Mouse (Mus musculus) megakaryocyte, embryonic 14.5 days (primary cell): ENCODE results near the gene Gm340. TPM values are rescaled to one million over a fixed set of nuclear protein-coding genes. Genes with fewer than 3 reads are reported as not detected.

ENCODE experiments used
- H3K27me3 ChIP-seq: replicated peaks from 2 replicates; pipeline ENCODE3; 2012; ENCODE audit warnings: inconsistent platforms
- H3K36me3 ChIP-seq: replicated peaks from 2 replicates; pipeline ENCODE3; 2012; ENCODE audit warnings: low read length, inconsistent platforms, mixed read lengths
- H3K4me1 ChIP-seq: 2 replicates; pipeline ENCODE4 v1.6.1; 2012; ENCODE audit warnings: inconsistent platforms
- H3K4me3 ChIP-seq: replicated peaks from 2 replicates; pipeline ENCODE3; 2012; ENCODE audit warnings: moderate library complexity, mild to moderate bottlenecking, inconsistent platforms
- H3K9me3 ChIP-seq: 2 replicates; pipeline ENCODE4 v1.6.1; 2012; ENCODE audit warnings: inconsistent platforms
- FLI1 ChIP-seq: IDR thresholded peaks from 2 replicates; pipeline ENCODE4 v1.6.1; 2012; ENCODE audit warnings: low read length, inconsistent platforms, mixed read lengths
- GATA1 ChIP-seq: IDR thresholded peaks from 3 replicates; pipeline ENCODE4 v1.6.1; 2012; ENCODE audit warnings: mixed read lengths, low read length, inconsistent platforms, borderline replicate concordance
- polyA plus RNA-seq: library from polyadenylated mRNA; stranded (reverse); fragments of >175 nt; gene quantifications from 2 replicates; pipeline ENCODE4 v1.2.3, GENCODE M21; 2012; ENCODE audit warnings: low replicate concordance; ENCODE audit not compliant: insufficient read depth

Gm340 gene
- 0.21 TPM in 1 of 2 replicates, not detected in the other for polyA plus RNA-seq

GRCm38 (mm10) chr19:41581706-41582420, at the start of gene Gm340:
Gene Gm340, plus strand, starts transcription at chr19:41582370.
- H3K9me3 ChIP-seq, result no peaks in the 10 kb centered on the region
- H3K4me1 ChIP-seq, result peaks cover 7% of the 10 kb centered on the region
- no peak within 1 kb of the TSS for H3K4me3 ChIP-seq
- H3K27me3 ChIP-seq, result no peaks in the 10 kb centered on the region
- TF ChIP-seq GATA1 (no peak), FLI1 (no peak)
- H3K36me3 ChIP-seq, result peaks cover 76% of the 10 kb centered on the region

- Histone ChIP-seq H3K4me3 (no peak overlapping the region), H3K36me3 (peaks cover 38% of the 10 kb centered on the region), H3K27me3 (no peaks in the 10 kb centered on the region), H3K4me1 (peaks cover 18% of the 10 kb centered on the region), H3K9me3 (no peaks in the 10 kb centered on the region)
- no peak for TF ChIP-seq GATA1
- no peak for TF ChIP-seq FLI1
Observed at GRCm38 (mm10) chr19:41534021-41534420, 48.1 kb upstream of the Gm340 start.

- Histone ChIP-seq H3K36me3 (peaks cover 88% of the 10 kb centered on the region), H3K4me1 (peaks cover 6% of the 10 kb centered on the region), H3K4me3 (no peak overlapping the region), H3K9me3 (no peaks in the 10 kb centered on the region), H3K27me3 (no peaks in the 10 kb centered on the region)
- TF ChIP-seq FLI1, result no peak
- TF ChIP-seq GATA1, result no peak
Observed at GRCm38 (mm10) chr19:41556981-41557380, 25.2 kb upstream of the Gm340 start.

- TF ChIP-seq FLI1 (no peak), GATA1 (no peak)
- H3K9me3 ChIP-seq, result no peaks in the 10 kb centered on the region
- H3K27me3 ChIP-seq, result no peaks in the 10 kb centered on the region
- H3K4me3 ChIP-seq, result no peak overlapping the region
- peaks cover 4% of the 10 kb centered on the region for H3K4me1 ChIP-seq
- H3K36me3 ChIP-seq, result peaks cover 86% of the 10 kb centered on the region
Observed at GRCm38 (mm10) chr19:41557491-41557890, 24.7 kb upstream of the Gm340 start.

- no peak overlapping the region for H3K4me3 ChIP-seq
- H3K27me3 ChIP-seq, result no peaks in the 10 kb centered on the region
- H3K9me3 ChIP-seq, result no peaks in the 10 kb centered on the region
- TF ChIP-seq FLI1, result no peak
- TF ChIP-seq GATA1, result no peak
- peaks cover 5% of the 10 kb centered on the region; the same call in 1 of the 2 replicates for H3K4me1 ChIP-seq
- peaks cover 82% of the 10 kb centered on the region for H3K36me3 ChIP-seq
Observed at GRCm38 (mm10) chr19:41558891-41559486, 23.2 kb upstream of the Gm340 start.

GRCm38 (mm10) chr19:41560856-41561255, 21.3 kb upstream of the Gm340 start:
- Histone ChIP-seq H3K9me3 (no peaks in the 10 kb centered on the region), H3K4me3 (no peak overlapping the region), H3K4me1 (peaks cover 11% of the 10 kb centered on the region), H3K27me3 (no peaks in the 10 kb centered on the region), H3K36me3 (peaks cover 76% of the 10 kb centered on the region)
- TF ChIP-seq GATA1, result no peak

GRCm38 (mm10) chr19:41568791-41569190, 13.4 kb upstream of the Gm340 start:
- H3K27me3 ChIP-seq, result no peaks in the 10 kb centered on the region
- no peak overlapping the region for H3K4me3 ChIP-seq
- H3K9me3 ChIP-seq, result no peaks in the 10 kb centered on the region
- peaks cover 39% of the 10 kb centered on the region for H3K4me1 ChIP-seq
- H3K36me3 ChIP-seq, result peaks cover 33% of the 10 kb centered on the region
- TF ChIP-seq FLI1 (no peak), GATA1 (no peak)

- Histone ChIP-seq H3K4me3 (no peak overlapping the region), H3K9me3 (no peaks in the 10 kb centered on the region), H3K36me3 (peaks cover 43% of the 10 kb centered on the region), H3K27me3 (no peaks in the 10 kb centered on the region), H3K4me1 (peaks cover 9% of the 10 kb centered on the region; the same call in 1 of the 2 replicates)
- TF ChIP-seq GATA1 (no peak), FLI1 (no peak)
Observed at GRCm38 (mm10) chr19:41573700-41574099, 8.5 kb upstream of the Gm340 start.

GRCm38 (mm10) chr19:41577576-41577975, 4.6 kb upstream of the Gm340 start:
- H3K4me1 ChIP-seq, result no peaks in the 10 kb centered on the region; the same call in 1 of the 2 replicates
- no peaks in the 10 kb centered on the region for H3K27me3 ChIP-seq
- H3K36me3 ChIP-seq, result peaks cover 49% of the 10 kb centered on the region
- no peak overlapping the region for H3K4me3 ChIP-seq
- no peak for TF ChIP-seq GATA1
- TF ChIP-seq FLI1, result no peak
- H3K9me3 ChIP-seq, result no peaks in the 10 kb centered on the region

GRCm38 (mm10) chr19:41579311-41579920, 2.8 kb upstream of the Gm340 start:
- no peaks in the 10 kb centered on the region for H3K9me3 ChIP-seq
- peaks cover 7% of the 10 kb centered on the region for H3K4me1 ChIP-seq
- no peak overlapping the region for H3K4me3 ChIP-seq
- no peaks in the 10 kb centered on the region for H3K27me3 ChIP-seq
- TF ChIP-seq GATA1, result no peak
- no peak for TF ChIP-seq FLI1
- peaks cover 65% of the 10 kb centered on the region for H3K36me3 ChIP-seq
